Mouse (Mus musculus) urinary bladder, postnatal 4 days (tissue): ENCODE measurements around the gene Igfbpl1.

Source experiments
- DNase-seq, 2 experiments: peaks; one replicate each; pipeline ENCODE4 v3.0.0; 2021 to 2022; ENCODE audit warnings: low spot score in 2 of 2

The Igfbpl1 gene

GRCm38 (mm10) chr4:45771173-45771572 is 55.5 kb downstream of the Igfbpl1 start:
- no peak for DNase-seq

- DNase-seq = no peak
Observed at GRCm38 (mm10) chr4:45770638-45771033, 56.1 kb downstream of the Igfbpl1 start.

- no peak for DNase-seq
Observed at GRCm38 (mm10) chr4:45769791-45770637, 56.7 kb downstream of the Igfbpl1 start.

GRCm38 (mm10) chr4:45769141-45769540 is 57.6 kb downstream of the Igfbpl1 start:
- no peak for DNase-seq

GRCm38 (mm10) chr4:45767891-45768558 is 58.7 kb downstream of the Igfbpl1 start:
- DNase-seq = peak; percentile 50 to 80

- DNase-seq = no peak
Observed at GRCm38 (mm10) chr4:45766774-45767173, 59.9 kb downstream of the Igfbpl1 start.

- DNase-seq = no peak
Observed at GRCm38 (mm10) chr4:45765565-45766201, 61.0 kb downstream of the Igfbpl1 start.

GRCm38 (mm10) chr4:45765121-45765564 is 61.6 kb downstream of the Igfbpl1 start:
- no peak for DNase-seq

- DNase-seq = no peak
Observed at GRCm38 (mm10) chr4:45764141-45764494, 62.6 kb downstream of the Igfbpl1 start.

- no peak for DNase-seq
Observed at GRCm38 (mm10) chr4:45763288-45764140, 63.2 kb downstream of the Igfbpl1 start.

- no peak for DNase-seq
Observed at GRCm38 (mm10) chr4:45762600-45762999, 64.1 kb downstream of the Igfbpl1 start.
